14 mouse cellular contexts compared by ENCODE assay signal in genomic region chr9:18276844-18277243, GRCm38 (mm10).
"Had no signal": no experiment of that assay in that cellular context is flagged by ENCODE, and none has a peak within 500 bp of the region (broad histone marks: within the 10 kb centered on the region; RNA-seq: fewer than 3 reads in every experiment).

No protein-coding gene starts in this region.

- DNase-seq: right cerebral cortex, adult 18-20 months; right cerebral cortex, postnatal 14 days; right cerebral cortex, postnatal 25 days; right cerebral cortex, postnatal 4 days; spleen, adult 18-20 months; thymus, adult 18-20 months; thymus, adult 2 months; thymus, postnatal 14 days; thymus, postnatal 25 days; thymus, postnatal 36 days; thymus, postnatal 4 days had no signal

- H3K9ac ChIP-seq: neural tube, embryonic 13.5 days; stomach, embryonic 15.5 days had no signal

- H3K27me3 ChIP-seq: neural tube, embryonic 13.5 days; stomach, embryonic 15.5 days had no signal

- H3K4me1 ChIP-seq: neural tube, embryonic 13.5 days; stomach, embryonic 15.5 days had no signal

- H3K9me3 ChIP-seq: neural tube, embryonic 13.5 days; stomach, embryonic 15.5 days had no signal

- H3K27ac ChIP-seq: neural tube, embryonic 13.5 days; stomach, embryonic 15.5 days; stomach, postnatal 0 days had no signal

- H3K36me3 ChIP-seq: neural tube, embryonic 13.5 days; stomach, embryonic 15.5 days had no signal

- H3K4me3 ChIP-seq: neural tube, embryonic 13.5 days; stomach, embryonic 15.5 days had no signal

- H3K4me2 ChIP-seq: neural tube, embryonic 13.5 days; stomach, embryonic 15.5 days had no signal
